Mouse (Mus musculus) NIH3T3 (cell line): ENCODE measurements around the gene Chd5.

Experiments
- DNase-seq: peaks from one replicate; pipeline ENCODE4 v3.0.0-alpha.2; 2012; ENCODE audit warnings: low read depth

Chd5 gene

GRCm38 (mm10) chr4:152318517-152319234 lies 19.8 kb upstream of the Chd5 start, which contains the start of gene Rnf207:
Rnf207 (minus strand) TSS chr4:152318993.
- DNase-seq = peak; percentile 80

- DNase-seq = no peak
Observed at GRCm38 (mm10) chr4:152321464-152321863, 17.0 kb upstream of the Chd5 start.

GRCm38 (mm10) chr4:152324641-152325562 lies 13.5 kb upstream of the Chd5 start:
- peak; percentile 59 for DNase-seq

GRCm38 (mm10) chr4:152325574-152326411 lies 12.7 kb upstream of the Chd5 start, which contains the start of gene Rpl22:
Rpl22 (plus strand) TSS chr4:152325742.
- DNase-seq = peak; percentile 95

GRCm38 (mm10) chr4:152326543-152326942 lies 11.9 kb upstream of the Chd5 start:
- no peak for DNase-seq

- peak; percentile 71 for DNase-seq
Observed at GRCm38 (mm10) chr4:152328691-152329090, 9.8 kb upstream of the Chd5 start.

GRCm38 (mm10) chr4:152332952-152333351 lies 5.5 kb upstream of the Chd5 start:
- peak; percentile 87 for DNase-seq

GRCm38 (mm10) chr4:152333587-152333986 lies 4.9 kb upstream of the Chd5 start:
- DNase-seq = no peak

- no peak for DNase-seq
Observed at GRCm38 (mm10) chr4:152337772-152338171, 679 bp upstream of the Chd5 start.

GRCm38 (mm10) chr4:152339293-152339790 lies 891 bp downstream of the Chd5 start:
- no peak for DNase-seq

- no peak for DNase-seq
Observed at GRCm38 (mm10) chr4:152340584-152341284, 2.3 kb downstream of the Chd5 start.

GRCm38 (mm10) chr4:152343296-152343695 lies 4.8 kb downstream of the Chd5 start:
- DNase-seq = peak; percentile 62

GRCm38 (mm10) chr4:152344651-152345050 lies 6.2 kb downstream of the Chd5 start:
- no peak for DNase-seq

- peak; percentile 88 for DNase-seq
Observed at GRCm38 (mm10) chr4:152345120-152345889, 6.9 kb downstream of the Chd5 start.

- peak; percentile 43 for DNase-seq
Observed at GRCm38 (mm10) chr4:152349837-152350381, 11.5 kb downstream of the Chd5 start.

- DNase-seq = no peak
Observed at GRCm38 (mm10) chr4:152350722-152351421, 12.4 kb downstream of the Chd5 start.

GRCm38 (mm10) chr4:152351422-152352305 lies 13.2 kb downstream of the Chd5 start:
- DNase-seq = peak; percentile 63

- peak; percentile 18 for DNase-seq
Observed at GRCm38 (mm10) chr4:152353886-152354637, 15.6 kb downstream of the Chd5 start.
